Mouse (Mus musculus): ENCODE data around the gene Smad3. TPM values are rescaled to one million over a fixed set of nuclear protein-coding genes. Genes with fewer than 3 reads are reported as not detected.

The Smad3 gene
- polyA plus RNA-seq, 1 experiment = 21.6 TPM

DNA sequence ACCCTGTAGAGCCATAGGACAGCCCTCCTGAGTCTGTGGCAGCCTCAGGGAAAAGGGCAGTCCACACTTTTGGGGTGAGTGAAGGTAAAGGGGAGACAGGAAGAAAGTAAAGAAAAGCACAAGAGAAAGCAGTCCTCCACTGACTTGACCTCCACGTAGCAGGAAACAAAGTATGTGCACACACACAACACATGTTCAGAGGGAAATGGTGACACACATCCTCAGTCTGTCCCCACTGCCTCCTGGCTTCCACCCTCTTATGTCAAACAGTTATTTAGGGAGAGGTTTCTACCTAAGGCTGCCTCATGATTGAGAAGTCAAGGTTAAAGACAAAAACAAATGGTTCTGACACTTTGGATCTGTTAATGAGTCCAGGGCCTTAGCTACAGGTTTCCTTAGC, 67.3 kb downstream of the Smad3 start:
- no peaks in the 10 kb centered on the region for H3K27me3 ChIP-seq (ENCODE audit: control insufficient read depth, insufficient read depth, low read length)
- H3K36me3 ChIP-seq (ENCODE audit: control insufficient read depth, insufficient read depth, low read length) = no peaks in the 10 kb centered on the region
- TF ChIP-seq POLR2A (IDR thresholded peaks at IDR 0.05; ENCODE audit: low read depth, low read length) (no peak), CTCF (IDR thresholded peaks at IDR 0.05; ENCODE audit: extremely low read depth, insufficient read length, insufficient replicate concordance, low read depth, low read length) (no peak)
- WGBS = 89% methylated on average over 1 of the region's 1 CpGs
- no peak overlapping the region for H3K27ac ChIP-seq (ENCODE audit: insufficient read depth, low read depth, low read length)
- no peaks in the 10 kb centered on the region for H3K4me1 ChIP-seq (ENCODE audit: control insufficient read depth, insufficient read depth, insufficient read length, low read length)
- no peak overlapping the region for H3K4me3 ChIP-seq (ENCODE audit: low read depth, low read length)

GRCm38 (mm10) chr9:63687413-63688015, 70.3 kb downstream of the Smad3 start:
- H3K36me3 ChIP-seq (ENCODE audit: control insufficient read depth, insufficient read depth, low read length) = no peaks in the 10 kb centered on the region
- WGBS = 71% methylated on average over 7 of the region's 7 CpGs
- no peak overlapping the region for H3K27ac ChIP-seq (ENCODE audit: insufficient read depth, low read depth, low read length)

DNA sequence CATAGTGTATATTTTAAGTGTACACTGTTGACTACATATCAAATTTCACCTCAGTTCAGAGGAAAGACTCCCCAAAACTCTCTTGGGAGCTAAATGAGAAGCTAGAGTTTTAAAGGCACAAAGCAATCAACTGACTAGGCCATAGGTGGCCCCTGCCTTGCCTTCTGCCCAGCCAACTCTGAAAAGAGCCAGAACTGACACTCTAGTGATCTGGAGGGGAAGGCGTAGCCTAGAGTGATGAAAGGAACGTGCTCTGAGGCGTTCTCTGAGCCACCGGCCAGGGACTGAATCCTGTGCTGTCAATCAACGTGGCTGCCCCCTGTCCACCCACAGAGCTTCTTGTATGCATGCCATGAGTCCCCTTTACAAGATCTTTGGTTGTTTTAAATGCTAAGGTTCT, 72.4 kb downstream of the Smad3 start:
- Histone ChIP-seq H3K4me1 (ENCODE audit: control insufficient read depth, insufficient read depth, insufficient read length, low read length) (peaks cover 17% of the 10 kb centered on the region), H3K27ac (ENCODE audit: insufficient read depth, low read depth, low read length) (no peak overlapping the region), H3K4me3 (ENCODE audit: low read depth, low read length) (no peak overlapping the region), H3K27me3 (ENCODE audit: control insufficient read depth, insufficient read depth, low read length) (no peaks in the 10 kb centered on the region), H3K36me3 (ENCODE audit: control insufficient read depth, insufficient read depth, low read length) (no peaks in the 10 kb centered on the region)
- TF ChIP-seq CTCF (IDR thresholded peaks at IDR 0.05; ENCODE audit: extremely low read depth, insufficient read length, insufficient replicate concordance, low read depth, low read length) (no peak), POLR2A (IDR thresholded peaks at IDR 0.05; ENCODE audit: low read depth, low read length) (no peak)
- WGBS = 93% methylated on average over 5 of the region's 5 CpGs

More at GRCm38 (mm10) chr9:63687413-63688015, 70.3 kb downstream of the Smad3 start:
- TF ChIP-seq CTCF (IDR thresholded peaks at IDR 0.05; ENCODE audit: extremely low read depth, insufficient read length, insufficient replicate concordance, low read depth, low read length) (no peak), POLR2A (IDR thresholded peaks at IDR 0.05; ENCODE audit: low read depth, low read length) (no peak)
- no peaks in the 10 kb centered on the region for H3K27me3 ChIP-seq (ENCODE audit: control insufficient read depth, insufficient read depth, low read length)
- H3K4me1 ChIP-seq (ENCODE audit: control insufficient read depth, insufficient read depth, insufficient read length, low read length) = peaks cover 4% of the 10 kb centered on the region
- H3K4me3 ChIP-seq (ENCODE audit: low read depth, low read length) = no peak overlapping the region

- Histone ChIP-seq H3K4me3 (ENCODE audit: low read depth, low read length) (no peak overlapping the region), H3K27ac (ENCODE audit: insufficient read depth, low read depth, low read length) (no peak overlapping the region), H3K4me1 (ENCODE audit: control insufficient read depth, insufficient read depth, insufficient read length, low read length) (peaks cover 17% of the 10 kb centered on the region), H3K36me3 (ENCODE audit: control insufficient read depth, insufficient read depth, low read length) (no peaks in the 10 kb centered on the region), H3K27me3 (ENCODE audit: control insufficient read depth, insufficient read depth, low read length) (no peaks in the 10 kb centered on the region)
- TF ChIP-seq CTCF (IDR thresholded peaks at IDR 0.05; ENCODE audit: extremely low read depth, insufficient read length, insufficient replicate concordance, low read depth, low read length) = no peak
- TF ChIP-seq POLR2A (IDR thresholded peaks at IDR 0.05; ENCODE audit: low read depth, low read length) = no peak
- 85% methylated on average over 6 of the region's 6 CpGs for WGBS
Measured at GRCm38 (mm10) chr9:63684277-63684676, 73.5 kb downstream of the Smad3 start.

DNA sequence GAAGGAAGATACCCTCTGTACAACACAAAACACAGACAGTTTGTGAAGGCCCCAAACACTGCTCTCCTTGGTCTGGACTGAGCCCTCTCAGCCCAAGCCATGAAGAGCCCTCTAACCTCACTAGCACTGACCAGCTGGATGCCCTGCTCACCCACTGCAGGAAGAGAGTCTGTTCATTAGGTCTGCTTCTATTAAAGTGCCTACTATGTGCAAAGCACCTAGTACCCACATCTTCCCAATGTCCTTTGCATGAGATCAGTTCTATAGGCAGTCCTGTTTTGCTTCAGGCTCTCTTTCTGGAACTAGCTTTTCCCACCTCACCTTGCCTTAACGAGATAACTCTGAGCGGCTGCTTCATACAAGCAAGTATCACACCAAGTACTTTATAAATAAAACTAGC, 74.9 kb downstream of the Smad3 start:
- Histone ChIP-seq H3K27ac (ENCODE audit: insufficient read depth, low read depth, low read length) (no peak overlapping the region), H3K27me3 (ENCODE audit: control insufficient read depth, insufficient read depth, low read length) (no peaks in the 10 kb centered on the region), H3K4me3 (ENCODE audit: low read depth, low read length) (no peak overlapping the region), H3K36me3 (ENCODE audit: control insufficient read depth, insufficient read depth, low read length) (no peaks in the 10 kb centered on the region), H3K4me1 (ENCODE audit: control insufficient read depth, insufficient read depth, insufficient read length, low read length) (peaks cover 21% of the 10 kb centered on the region)
- WGBS = 87% methylated on average over 2 of the region's 2 CpGs
- no peak for TF ChIP-seq CTCF (IDR thresholded peaks at IDR 0.05; ENCODE audit: extremely low read depth, insufficient read length, insufficient replicate concordance, low read depth, low read length)
- no peak for TF ChIP-seq POLR2A (IDR thresholded peaks at IDR 0.05; ENCODE audit: low read depth, low read length)

DNA sequence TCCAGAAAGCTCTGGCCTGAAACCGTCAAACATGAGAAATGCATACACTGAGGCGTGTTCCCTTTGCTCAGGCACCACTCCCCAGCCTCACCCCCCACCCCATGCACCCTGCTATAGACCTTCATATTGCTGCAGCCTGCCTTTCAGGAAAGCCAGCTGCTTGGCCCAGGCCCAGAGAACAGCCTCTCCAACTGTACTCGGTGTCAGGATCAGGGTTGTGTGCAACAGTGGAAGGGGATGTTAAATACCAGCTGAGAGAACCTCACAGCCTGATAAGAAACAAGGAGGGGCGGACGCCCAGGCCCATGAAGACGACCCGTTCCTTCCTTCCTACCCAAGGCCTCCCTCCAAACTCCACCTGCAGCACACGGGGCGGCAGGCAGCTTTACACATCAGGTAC, 75.5 kb downstream of the Smad3 start:
- Histone ChIP-seq H3K27me3 (ENCODE audit: control insufficient read depth, insufficient read depth, low read length) (no peaks in the 10 kb centered on the region), H3K4me1 (ENCODE audit: control insufficient read depth, insufficient read depth, insufficient read length, low read length) (peaks cover 21% of the 10 kb centered on the region), H3K36me3 (ENCODE audit: control insufficient read depth, insufficient read depth, low read length) (no peaks in the 10 kb centered on the region), H3K4me3 (ENCODE audit: low read depth, low read length) (no peak overlapping the region), H3K27ac (ENCODE audit: insufficient read depth, low read depth, low read length) (no peak overlapping the region)
- TF ChIP-seq CTCF (IDR thresholded peaks at IDR 0.05; ENCODE audit: extremely low read depth, insufficient read length, insufficient replicate concordance, low read depth, low read length) (no peak), POLR2A (IDR thresholded peaks at IDR 0.05; ENCODE audit: low read depth, low read length) (no peak)
- 40% methylated on average over 9 of the region's 9 CpGs for WGBS

DNA sequence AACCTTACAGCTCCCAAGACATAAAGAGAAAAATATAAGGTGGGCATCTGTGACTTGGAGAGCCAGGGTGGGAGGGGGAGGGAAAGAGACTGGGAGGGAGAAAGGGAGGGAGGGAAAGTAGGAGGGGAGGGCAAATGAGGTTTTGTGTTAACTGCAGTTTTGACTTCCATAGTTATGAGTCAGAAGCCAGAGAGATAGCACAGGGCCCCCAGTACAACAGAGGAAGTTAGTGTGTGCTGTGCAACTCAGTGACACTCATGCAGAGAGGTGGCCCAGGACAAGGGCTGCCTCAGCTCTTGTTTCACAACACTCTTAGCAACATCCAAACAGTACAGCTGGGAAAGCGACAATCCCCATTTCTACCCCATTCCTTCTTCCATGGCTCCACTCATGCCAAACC, 79.7 kb downstream of the Smad3 start:
- Histone ChIP-seq H3K27ac (ENCODE audit: insufficient read depth, low read depth, low read length) (peak overlapping the region; percentile 31; the same call in 1 of the 2 replicates), H3K36me3 (ENCODE audit: control insufficient read depth, insufficient read depth, low read length) (no peaks in the 10 kb centered on the region), H3K27me3 (ENCODE audit: control insufficient read depth, insufficient read depth, low read length) (no peaks in the 10 kb centered on the region), H3K4me3 (ENCODE audit: low read depth, low read length) (no peak overlapping the region), H3K4me1 (ENCODE audit: control insufficient read depth, insufficient read depth, insufficient read length, low read length) (peaks cover 31% of the 10 kb centered on the region)
- TF ChIP-seq CTCF (IDR thresholded peaks at IDR 0.05; ENCODE audit: extremely low read depth, insufficient read length, insufficient replicate concordance, low read depth, low read length) = no peak
- TF ChIP-seq POLR2A (IDR thresholded peaks at IDR 0.05; ENCODE audit: low read depth, low read length) = no peak
- WGBS = 97% methylated on average over 1 of the region's 1 CpGs

Data from small intestine, adult 2 months (tissue).